Mouse (Mus musculus): ENCODE measurements around the gene Gpatch8.

The Gpatch8 gene

GRCm38 (mm10) chr11:102495114-102495513 is 61.1 kb downstream of the Gpatch8 start:
- DNase-seq: no peak

- no peak for DNase-seq
Measured at GRCm38 (mm10) chr11:102494063-102494650, 62.0 kb downstream of the Gpatch8 start.

DNA sequence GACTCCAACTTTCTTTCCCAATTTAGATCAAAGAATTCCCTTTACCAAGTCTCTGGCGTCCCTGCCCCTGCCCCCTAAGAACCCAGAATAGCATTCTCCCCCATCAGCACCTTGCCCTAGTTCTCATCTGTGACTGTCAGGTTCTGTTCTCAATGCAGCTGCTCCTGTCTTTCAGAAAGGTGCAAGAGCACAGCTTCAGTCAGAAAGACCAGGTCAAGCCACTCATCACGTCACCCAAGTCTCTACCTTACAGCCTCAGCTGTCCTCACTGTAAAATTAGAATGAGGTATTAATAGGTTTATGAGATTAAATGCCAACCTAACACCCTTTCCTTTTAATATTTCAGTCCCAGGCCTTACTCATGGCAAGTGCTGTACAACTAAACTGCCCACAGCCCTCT is 63.0 kb downstream of the Gpatch8 start:
- no peak for DNase-seq

GRCm38 (mm10) chr11:102487901-102488300 is 68.3 kb downstream of the Gpatch8 start:
- DNase-seq: no peak

DNA sequence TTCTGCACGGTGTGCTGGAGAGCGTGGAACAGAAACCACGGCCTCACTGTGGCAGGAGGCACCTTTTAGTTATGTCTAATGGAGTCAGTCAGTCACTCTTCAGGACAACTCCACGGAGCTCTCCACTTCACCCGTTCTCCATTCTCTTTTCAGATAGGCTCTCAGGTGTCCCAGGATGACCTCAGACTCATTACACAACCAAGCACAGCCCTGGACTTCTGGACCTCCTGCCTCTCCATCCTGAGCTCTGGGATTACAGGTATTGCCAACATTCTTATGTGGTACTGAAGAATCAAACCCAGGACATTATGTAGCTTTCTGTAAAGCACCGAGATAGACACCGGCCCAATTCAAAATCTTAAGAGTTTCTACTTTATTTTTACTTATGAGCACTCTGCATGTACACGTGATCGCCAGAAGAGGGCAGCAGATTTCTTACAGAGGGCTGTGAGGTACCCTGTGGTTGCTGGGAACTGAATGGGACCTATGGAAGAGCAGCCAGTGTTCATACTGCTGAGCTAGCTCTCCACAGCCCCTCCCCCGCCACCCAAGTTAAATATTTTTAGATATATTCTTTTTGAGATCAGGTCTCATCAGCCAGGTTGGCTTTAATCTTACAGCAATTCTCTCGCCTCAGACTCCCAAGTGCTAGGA is 69.3 kb downstream of the Gpatch8 start:
- DNase-seq: peak; percentile 65

GRCm38 (mm10) chr11:102481779-102482178 is 74.4 kb downstream of the Gpatch8 start:
- DNase-seq: no peak

- no peak for DNase-seq
Measured at GRCm38 (mm10) chr11:102480897-102481296, 75.3 kb downstream of the Gpatch8 start.

DNA sequence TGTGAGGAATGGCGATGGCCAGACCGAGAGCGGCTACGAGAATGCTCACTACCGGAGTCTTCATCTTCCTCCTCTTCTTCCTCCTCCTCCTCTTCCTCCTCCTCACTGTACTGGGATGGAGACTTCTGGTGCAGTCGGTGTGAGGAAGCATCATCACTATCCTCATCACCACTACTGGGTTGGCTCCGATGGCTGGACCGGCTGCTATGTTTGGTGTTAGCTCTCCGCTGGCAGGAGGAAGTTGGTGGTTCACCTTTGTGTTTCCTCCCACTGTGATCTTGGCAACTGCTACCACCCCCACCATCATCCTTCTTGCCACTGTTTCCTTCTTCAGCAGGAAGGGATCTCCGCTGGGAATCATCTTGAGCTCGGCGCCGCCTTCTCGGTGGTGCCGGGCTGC is 76.1 kb downstream of the Gpatch8 start:
- no peak for DNase-seq

GRCm38 (mm10) chr11:102479581-102479980 is 76.6 kb downstream of the Gpatch8 start:
- no peak for DNase-seq

GRCm38 (mm10) chr11:102478671-102479070 is 77.5 kb downstream of the Gpatch8 start:
- DNase-seq: no peak

DNA sequence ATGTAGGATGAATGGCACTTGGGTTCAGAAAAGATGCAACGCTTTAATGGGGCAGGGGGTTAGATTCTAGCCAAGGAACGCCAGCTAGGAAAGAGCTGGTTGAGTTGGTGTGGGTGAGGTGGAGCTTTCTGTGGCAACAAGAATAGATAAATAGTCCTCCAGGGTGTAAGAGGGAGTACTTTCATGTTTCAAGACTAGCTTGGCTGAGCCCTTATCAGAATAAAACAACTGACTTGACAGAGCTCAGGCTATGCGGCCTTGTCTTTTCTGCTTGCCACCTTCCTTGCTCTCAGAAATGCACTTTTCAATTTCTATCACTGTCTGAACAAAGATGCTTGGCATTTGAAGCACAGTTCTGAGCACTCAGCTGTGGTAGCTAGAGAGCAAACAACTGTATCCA is 81.2 kb downstream of the Gpatch8 start:
- no peak for DNase-seq

- DNase-seq: no peak
Measured at GRCm38 (mm10) chr11:102469648-102470357, 86.4 kb downstream of the Gpatch8 start, which contains the start of gene Itga2b. Gene Itga2b, minus strand, starts transcription at chr11:102470122.

DNA sequence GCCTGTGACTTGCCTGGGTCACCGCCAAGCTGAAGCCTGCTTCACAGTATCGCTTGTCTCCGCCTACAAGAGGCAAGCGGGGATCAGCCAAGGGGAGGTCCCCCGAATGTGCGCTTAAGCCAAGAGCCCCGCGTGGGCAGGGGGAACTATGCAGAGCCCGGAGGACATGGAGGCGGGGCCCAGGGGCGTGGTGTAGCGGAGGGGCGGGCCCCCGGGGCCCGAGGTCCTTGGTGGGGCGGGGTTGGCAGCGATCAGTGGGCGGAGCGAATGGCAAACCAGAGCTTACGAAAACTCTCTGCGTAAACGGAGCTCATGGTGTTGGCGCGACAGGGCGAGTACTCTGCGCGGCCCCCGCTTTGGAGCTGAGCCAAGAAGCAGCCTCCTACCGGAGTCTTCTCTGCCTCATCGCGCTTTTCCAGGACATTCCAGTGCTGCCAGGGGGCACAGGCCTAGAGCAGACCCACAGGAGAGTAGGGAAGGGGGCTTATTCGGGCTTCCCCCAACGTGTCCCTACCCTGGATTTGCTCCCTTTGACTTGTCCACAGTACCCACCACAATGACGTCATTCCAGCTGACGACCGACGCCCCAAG is 89.1 kb downstream of the Gpatch8 start:
- DNase-seq: peak; percentile 98

GRCm38 (mm10) chr11:102465713-102466436 is 90.3 kb downstream of the Gpatch8 start:
- DNase-seq: peak; percentile 62

GRCm38 (mm10) chr11:102464901-102465300 is 91.3 kb downstream of the Gpatch8 start:
- DNase-seq: no peak

DNA sequence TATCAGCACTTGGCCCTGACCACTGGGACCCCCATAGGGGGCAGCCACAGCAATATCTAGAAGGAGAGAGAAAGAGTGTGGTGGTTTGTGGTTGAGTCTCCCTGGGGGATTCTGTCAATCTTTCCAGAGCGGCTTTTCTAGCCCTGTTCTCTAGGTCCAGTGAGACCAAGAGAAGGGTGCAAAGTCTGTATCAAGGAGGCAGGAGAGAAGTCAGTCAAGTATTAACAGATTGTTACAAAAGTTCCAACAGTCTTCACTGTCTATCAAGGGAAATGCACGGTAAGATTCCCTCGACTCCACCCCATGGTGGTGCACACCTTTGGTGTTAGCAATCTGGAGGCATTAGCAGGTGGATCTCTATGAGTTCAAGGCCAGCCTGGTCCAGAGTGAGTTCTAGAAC is 94.4 kb downstream of the Gpatch8 start:
- peak; percentile 51 for DNase-seq

DNA sequence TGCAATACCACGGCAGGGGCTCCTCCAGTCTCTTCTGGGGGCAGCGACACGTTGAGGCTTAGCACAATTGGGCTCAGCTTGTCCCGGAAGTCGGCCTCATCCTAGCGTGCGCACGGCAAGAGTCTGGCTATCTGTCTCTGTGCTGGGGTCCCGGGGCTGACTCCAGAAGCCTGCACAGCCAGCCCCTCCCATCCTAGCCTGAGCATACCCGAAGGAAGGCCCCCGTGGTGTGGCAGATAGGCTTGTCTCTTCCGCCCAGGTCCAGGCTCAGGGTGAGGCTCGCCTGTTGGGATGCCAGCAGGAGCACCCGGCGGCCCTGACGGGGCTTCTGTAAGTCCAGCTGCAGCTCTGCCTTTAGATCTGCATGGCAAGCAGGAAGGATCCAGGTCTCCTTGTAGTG is 95.7 kb downstream of the Gpatch8 start:
- no peak for DNase-seq

DNA sequence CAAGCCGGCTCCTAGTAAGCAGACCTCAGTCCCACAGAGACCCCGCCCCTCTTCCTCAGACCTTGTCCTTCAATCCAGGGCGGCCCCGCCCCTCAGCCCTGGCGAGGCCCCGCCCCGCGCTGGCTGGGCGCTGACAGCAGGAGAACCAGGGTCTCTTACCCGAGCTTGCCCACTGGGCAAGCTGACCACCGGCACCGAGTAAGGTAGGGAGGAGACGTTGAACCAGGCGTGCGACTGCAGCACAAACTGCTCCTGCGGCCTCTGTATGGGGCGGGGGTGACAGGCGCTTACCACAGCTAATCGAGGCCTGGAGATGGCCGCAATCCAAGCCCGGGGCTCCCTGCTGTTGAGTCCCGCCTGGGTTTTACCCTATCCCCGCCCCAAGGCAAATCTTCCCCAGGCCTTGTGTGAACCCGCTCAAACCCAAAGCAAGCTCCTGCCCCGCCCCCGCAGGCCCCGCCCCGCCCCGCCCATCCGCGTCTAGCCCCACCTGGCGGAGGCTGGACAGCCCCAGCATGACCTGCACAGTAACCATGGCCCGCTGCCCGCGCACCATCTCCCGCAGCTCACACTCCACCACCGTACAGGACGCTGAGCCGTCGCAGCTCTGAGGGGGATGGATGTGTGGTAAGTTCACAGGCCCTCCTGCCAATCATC is 100.3 kb downstream of the Gpatch8 start:
- peak; percentile 91 for DNase-seq

DNA sequence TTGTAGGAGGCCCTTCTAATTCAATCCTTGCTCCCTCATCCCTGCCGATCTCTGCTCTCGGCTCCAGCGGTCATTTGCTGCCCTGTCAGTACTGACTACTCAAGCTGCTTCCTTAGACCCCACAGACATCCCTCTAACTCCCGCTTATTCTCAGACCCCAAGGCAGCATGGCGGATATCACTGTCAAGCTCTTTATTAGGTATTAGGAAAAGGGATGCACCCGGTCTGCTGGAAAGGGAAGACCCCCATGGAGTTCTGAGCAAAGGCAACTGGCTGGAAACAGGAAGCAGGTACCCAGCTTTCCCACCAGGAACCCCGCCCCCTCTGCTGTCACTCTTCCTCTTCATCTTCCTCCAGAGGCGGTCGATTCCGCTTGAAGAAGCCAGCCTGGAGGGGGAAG is 103.1 kb downstream of the Gpatch8 start:
- DNase-seq: no peak

DNA sequence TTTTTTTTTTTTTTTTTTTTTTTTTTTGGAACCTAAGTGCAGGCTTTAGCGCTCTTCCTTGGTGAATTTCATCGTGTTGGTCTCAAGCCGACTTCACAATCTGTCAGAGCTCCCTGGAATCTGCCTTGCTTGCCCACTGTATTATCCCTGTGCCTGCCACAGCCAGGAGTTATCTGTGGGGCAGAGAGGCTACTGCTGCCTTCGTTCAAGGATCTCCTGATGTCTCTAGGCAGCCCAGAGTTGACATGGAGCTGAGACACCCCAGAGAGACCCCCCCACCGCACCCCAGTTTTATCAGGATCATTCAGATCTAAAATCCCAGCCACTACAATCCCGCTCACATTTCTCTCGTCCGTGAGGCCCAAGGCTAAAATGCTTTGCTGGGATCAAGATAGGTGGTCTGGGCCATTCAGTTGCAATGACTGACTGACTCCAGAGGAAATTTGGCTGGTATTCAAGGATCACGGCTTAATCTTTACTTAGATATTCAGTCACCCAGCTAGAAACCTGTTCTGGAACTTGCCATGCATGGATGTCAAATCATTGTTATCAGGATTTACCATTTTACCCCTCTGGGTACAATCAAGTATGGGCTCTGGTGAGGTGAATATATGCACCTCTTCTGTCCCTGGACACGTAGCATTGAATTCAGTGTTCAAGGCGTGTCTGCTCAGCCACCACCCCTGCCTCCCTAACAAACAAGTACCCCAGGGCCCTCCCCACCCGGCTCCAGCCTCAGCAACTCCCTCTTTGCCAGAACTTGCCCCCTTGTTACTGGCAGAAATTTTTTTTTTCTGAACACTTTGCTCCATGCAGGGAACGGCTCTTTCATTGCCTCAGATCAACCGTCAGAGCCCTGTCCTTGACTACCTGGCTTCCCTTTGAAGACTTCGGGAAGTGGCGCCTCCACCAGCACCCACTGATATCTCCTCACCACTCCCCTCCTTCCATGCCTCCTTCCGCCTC is 106.9 kb downstream of the Gpatch8 start:
- DNase-seq: peak; percentile 64

- DNase-seq: no peak
Measured at GRCm38 (mm10) chr11:102448327-102448726, 107.9 kb downstream of the Gpatch8 start.
